Mouse (Mus musculus) heart, adult 2 months (tissue): ENCODE data around the gene Cep250. TPM values are rescaled to one million over a fixed set of nuclear protein-coding genes. Genes with fewer than 3 reads are reported as not detected.
A peak's percentile ranks its signal among the peaks of the same experiment; 100 is the strongest.

Experiments used
- DNase-seq, 2 experiments: peaks; one replicate each; pipeline ENCODE4 v3.0.0; 2021
- H3K27ac ChIP-seq: fragments of 200-600 bp; 2 replicates; pipeline ENCODE4 v1.8.1; 2022
- H3K27me3 ChIP-seq: fragments of 200-500 bp; 2 replicates; pipeline ENCODE4 v1.6.1; 2012; ENCODE audit warnings: mild to moderate bottlenecking, low read length, inconsistent platforms, mixed read lengths; ENCODE audit not compliant: control insufficient read depth, insufficient read depth
- H3K36me3 ChIP-seq: fragments of 200-500 bp; 2 replicates; pipeline ENCODE4 v1.6.1; 2012; ENCODE audit warnings: low read length, inconsistent platforms; ENCODE audit not compliant: control insufficient read depth, insufficient read depth
- H3K4me1 ChIP-seq: fragments of 200-500 bp; 2 replicates; pipeline ENCODE4 v1.6.1; 2011; ENCODE audit warnings: low read length; ENCODE audit not compliant: control insufficient read depth, insufficient read depth
- H3K4me3 ChIP-seq: fragments of 200-600 bp; 2 replicates; pipeline ENCODE4 v1.8.1; 2022
- H3K79me2 ChIP-seq: fragments of 200-500 bp; replicated peaks from 2 replicates; pipeline ENCODE4 v1.6.1; 2012; ENCODE audit warnings: mild to moderate bottlenecking, inconsistent platforms, low read length, moderate library complexity, mixed read lengths; ENCODE audit not compliant: control insufficient read depth, insufficient read depth
- H3K9ac ChIP-seq: fragments of 200-500 bp; 2 replicates; pipeline ENCODE4 v1.6.1; 2012; ENCODE audit warnings: low read depth, mild to moderate bottlenecking, control low read depth, inconsistent platforms, low read length, mixed read lengths
- CTCF ChIP-seq: fragments of 200-600 bp; IDR thresholded peaks from 2 replicates; pipeline ENCODE4 v1.8.1; 2022; ENCODE audit warnings: antibody characterized with exemption, mild to moderate bottlenecking, moderate library complexity
- EP300 ChIP-seq: fragments of 200-500 bp; IDR thresholded peaks from 2 replicates; pipeline ENCODE4 v1.6.1; 2011; ENCODE audit warnings: low read depth, low read length, control low read depth; ENCODE audit not compliant: insufficient read depth
- POLR2A ChIP-seq: fragments of 200-500 bp; IDR thresholded peaks from 2 replicates; pipeline ENCODE4 v1.6.1; 2011; ENCODE audit warnings: mild to moderate bottlenecking, low read depth, low read length, control low read depth; ENCODE audit not compliant: insufficient read depth
- WGBS: fragments of 180-500 bp; shearing (Covaris S2); methylation state at CpG from one replicate; pipeline ENCODE4 v1.1.7; 2018; 5-methylcytosine and 5-hydroxymethylcytosine counted together
- intact Hi-C: fragments of 180-260 bp; cut with DNase I; formaldehyde crosslinking; loops from one replicate; pipeline ENCODE4 v1.15.1; 2025
- polyA plus RNA-seq: library from polyadenylated mRNA; depleted of rRNA; stranded (reverse); fragments of >200 nt; gene quantifications from 2 replicates; pipeline ENCODE4 v1.2.3, GENCODE M21; 2012
- total RNA-seq, 2 experiments: library from RNA; stranded (reverse); gene quantifications; 2 replicates each; pipeline ENCODE4 v1.2.3; 2021

Cep250 gene
- total and polyA plus RNA-seq, 3 experiments, result 2.8 to 7.4 (median 5.3) TPM

DNA sequence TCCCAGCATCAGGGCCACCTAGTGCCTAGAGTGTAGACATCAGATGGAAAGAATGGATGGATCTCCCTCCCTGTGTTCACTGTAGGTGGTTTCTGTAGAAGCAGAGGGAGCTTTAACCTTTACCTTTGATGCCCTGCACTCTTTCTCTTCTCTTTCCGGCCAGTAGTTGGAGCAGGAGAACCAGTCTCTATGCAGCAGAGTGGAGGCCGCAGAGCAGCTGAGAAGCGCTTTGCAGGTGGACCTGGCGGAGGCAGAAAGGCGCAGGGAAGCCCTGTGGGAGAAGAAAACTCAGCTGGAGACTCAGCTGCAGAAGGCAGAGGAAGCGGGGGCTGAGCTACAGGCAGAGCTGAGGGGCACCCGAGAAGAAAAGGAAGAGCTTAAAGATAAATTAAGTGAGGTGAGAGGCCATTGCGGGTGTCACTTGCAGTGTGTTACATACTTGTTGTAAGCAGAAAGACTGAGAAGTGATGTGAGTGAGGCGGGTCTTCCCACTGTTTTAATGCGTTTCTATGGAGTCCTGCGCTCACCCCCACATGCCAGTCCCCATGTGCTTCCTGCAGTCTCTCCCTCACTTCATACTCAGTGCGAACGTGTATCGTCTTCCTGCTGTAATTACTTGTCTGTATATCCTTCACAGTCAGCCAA, 18.0 kb downstream of the Cep250 start:
- DNase-seq, result no peak
- no peaks in the 10 kb centered on the region for H3K4me1 ChIP-seq
- 68% methylated on average over 14 of the region's 14 CpGs for WGBS
- H3K9ac ChIP-seq, result no peak overlapping the region
- intact Hi-C loops, result no loop called here
- no peaks in the 10 kb centered on the region for H3K36me3 ChIP-seq
- H3K27ac ChIP-seq, result no peak overlapping the region
- H3K4me3 ChIP-seq, result no peak overlapping the region
- H3K27me3 ChIP-seq, result no peaks in the 10 kb centered on the region
- no peaks in the 10 kb centered on the region for H3K79me2 ChIP-seq
- no peak for TF ChIP-seq CTCF
- TF ChIP-seq EP300, result no peak
- no peak for TF ChIP-seq POLR2A

DNA sequence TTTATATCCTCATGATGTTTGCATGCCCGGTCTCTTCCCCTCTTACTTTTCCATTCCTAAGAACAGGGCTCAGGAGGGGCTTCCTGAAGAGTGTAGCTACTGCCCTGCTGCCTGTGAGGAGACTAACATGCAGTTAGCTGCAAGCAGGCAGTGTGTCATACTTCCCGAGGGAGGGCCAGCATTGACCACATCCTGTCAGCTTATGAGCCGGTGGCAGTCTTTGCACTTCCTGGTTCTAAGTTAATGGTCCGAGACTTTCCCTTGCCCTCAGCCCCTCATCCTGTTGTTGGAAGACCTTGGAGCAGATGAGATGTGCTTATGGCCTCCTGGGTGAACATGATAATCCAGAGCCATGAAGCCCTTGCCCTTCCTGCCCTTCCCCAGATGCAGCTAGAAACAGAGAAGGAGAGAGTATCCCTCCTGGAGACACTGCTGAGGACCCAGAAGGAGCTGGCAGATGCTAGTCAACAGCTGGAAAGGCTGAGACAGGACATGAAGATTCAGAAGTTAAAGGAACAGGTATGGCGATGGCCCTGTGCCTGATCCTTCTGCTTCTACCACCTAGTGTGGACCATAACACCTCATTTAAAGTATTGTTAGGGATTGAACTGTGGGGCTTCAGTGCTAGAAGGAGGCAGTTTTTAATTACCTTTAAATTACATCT, 23.2 kb downstream of the Cep250 start:
- Histone ChIP-seq H3K36me3 (no peaks in the 10 kb centered on the region), H3K27ac (peak overlapping the region; percentile 67), H3K27me3 (no peaks in the 10 kb centered on the region), H3K9ac (peak overlapping the region; percentile 49), H3K4me1 (no peaks in the 10 kb centered on the region), H3K4me3 (peak overlapping the region; percentile 41), H3K79me2 (no peaks in the 10 kb centered on the region)
- intact Hi-C loops, result no loop called here
- TF ChIP-seq CTCF (no peak), POLR2A (0 out of 2 replicates have a peak, but pooled peaks have one; percentile 59), EP300 (no peak)
- WGBS, result 52% methylated on average over 5 of the region's 5 CpGs
- peak; percentile 58 to 69 for DNase-seq

DNA sequence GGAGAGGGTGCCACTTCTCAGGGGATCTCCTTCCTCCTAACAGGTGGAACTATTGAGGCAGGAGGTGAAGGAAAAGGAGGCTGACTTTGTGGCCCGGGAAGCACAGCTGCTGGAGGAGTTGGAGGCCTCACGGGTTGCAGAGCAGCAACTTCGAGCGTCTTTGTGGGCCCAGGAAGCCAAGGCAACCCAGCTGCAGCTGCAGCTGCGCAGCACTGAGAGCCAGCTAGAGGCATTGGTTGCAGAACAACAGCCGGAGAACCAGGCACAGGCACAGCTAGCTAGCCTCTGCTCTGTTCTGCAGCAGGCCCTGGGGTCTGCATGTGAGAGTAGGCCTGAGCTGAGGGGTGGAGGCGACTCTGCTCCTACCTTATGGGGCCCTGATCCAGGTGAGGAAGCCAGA, 29.5 kb downstream of the Cep250 start:
- TF ChIP-seq CTCF (no peak), EP300 (no peak), POLR2A (no peak)
- intact Hi-C loops, result no loop called here
- H3K9ac ChIP-seq, result no peak overlapping the region
- H3K27me3 ChIP-seq, result no peaks in the 10 kb centered on the region
- H3K79me2 ChIP-seq, result no peaks in the 10 kb centered on the region
- H3K4me3 ChIP-seq, result no peak overlapping the region
- no peaks in the 10 kb centered on the region for H3K36me3 ChIP-seq
- DNase-seq, result no peak
- no peaks in the 10 kb centered on the region for H3K4me1 ChIP-seq
- 93% methylated on average over 7 of the region's 7 CpGs for WGBS
- H3K27ac ChIP-seq, result no peak overlapping the region

DNA sequence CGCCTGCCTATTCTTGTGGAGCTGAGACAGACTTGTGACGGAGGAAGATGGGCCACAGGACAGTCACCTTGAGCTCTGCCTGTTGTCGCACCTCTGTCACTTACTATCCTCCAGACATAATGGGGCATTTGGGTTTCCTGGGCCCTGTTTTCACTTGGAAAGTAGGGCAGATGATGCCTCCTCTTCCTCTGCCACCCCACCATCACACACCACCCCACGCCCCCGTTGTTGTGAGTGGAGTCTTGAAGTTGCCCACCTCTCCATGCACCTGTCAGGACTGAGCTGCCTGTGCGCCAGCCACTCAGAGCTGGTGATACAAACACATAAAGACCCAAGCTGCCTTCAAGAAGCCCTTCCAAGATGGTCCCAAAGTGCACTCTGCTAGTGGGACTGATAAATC, 30.9 kb downstream of the Cep250 start:
- H3K36me3 ChIP-seq, result no peaks in the 10 kb centered on the region
- no peak overlapping the region for H3K4me3 ChIP-seq
- DNase-seq, result no peak
- no peak overlapping the region for H3K27ac ChIP-seq
- intact Hi-C loops, result no loop called here
- no peaks in the 10 kb centered on the region for H3K4me1 ChIP-seq
- no peak overlapping the region for H3K9ac ChIP-seq
- 97% methylated on average over 6 of the region's 6 CpGs for WGBS
- H3K27me3 ChIP-seq, result no peaks in the 10 kb centered on the region
- no peak for TF ChIP-seq POLR2A
- no peak for TF ChIP-seq EP300
- TF ChIP-seq CTCF, result no peak
- no peaks in the 10 kb centered on the region for H3K79me2 ChIP-seq

DNA sequence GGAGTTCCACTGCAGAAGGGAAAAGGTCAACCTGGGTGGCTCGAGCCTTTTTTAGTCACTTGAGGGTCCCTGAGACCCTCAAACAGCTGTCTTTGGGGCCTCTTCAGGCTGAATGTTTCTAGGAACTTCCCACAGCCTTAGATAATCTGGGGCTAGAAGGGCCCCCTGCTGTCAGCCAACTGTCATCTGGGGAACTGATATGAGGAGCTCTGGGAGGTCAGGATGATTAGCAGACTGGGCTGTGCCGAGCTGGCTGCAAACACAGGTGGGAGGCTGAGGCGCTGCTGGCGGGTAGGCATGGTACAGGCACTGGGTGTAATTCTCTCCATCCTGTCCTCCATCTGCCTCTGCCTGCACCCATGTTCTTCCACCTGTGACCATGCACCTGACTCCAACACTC, 32.8 kb downstream of the Cep250 start:
- no peak for TF ChIP-seq CTCF
- no peak for TF ChIP-seq EP300
- TF ChIP-seq POLR2A, result no peak
- Histone ChIP-seq H3K36me3 (no peaks in the 10 kb centered on the region), H3K4me1 (no peaks in the 10 kb centered on the region), H3K27ac (no peak overlapping the region), H3K27me3 (no peaks in the 10 kb centered on the region), H3K4me3 (no peak overlapping the region), H3K9ac (no peak overlapping the region), H3K79me2 (no peaks in the 10 kb centered on the region)
- WGBS, result 74% methylated on average over 4 of the region's 4 CpGs
- DNase-seq, result no peak
- intact Hi-C loops, result no loop called here

DNA sequence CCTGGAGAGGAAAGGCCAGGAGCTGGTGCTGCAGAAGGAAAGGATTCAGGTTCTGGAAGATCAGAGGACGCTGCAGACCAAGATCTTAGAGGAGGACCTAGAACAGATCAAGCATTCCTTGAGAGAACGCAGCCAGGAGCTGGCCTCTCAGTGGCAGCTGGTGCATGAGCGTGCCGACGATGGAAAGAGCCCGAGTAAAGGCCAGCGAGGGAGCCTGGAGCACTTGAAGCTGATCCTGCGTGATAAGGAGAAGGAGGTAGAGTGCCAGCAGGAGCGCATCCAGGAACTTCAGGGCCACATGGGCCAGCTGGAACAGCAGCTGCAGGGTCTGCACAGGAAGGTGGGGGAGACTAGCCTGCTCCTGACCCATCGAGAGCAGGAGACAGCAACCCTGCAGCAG, 34.9 kb downstream of the Cep250 start:
- DNase-seq, result no peak
- WGBS, result 80% methylated on average over 10 of the region's 10 CpGs

More for the DNA sequence above, 34.9 kb downstream of the Cep250 start:
- intact Hi-C loops, result no loop called here
- no peak overlapping the region for H3K4me3 ChIP-seq
- no peaks in the 10 kb centered on the region for H3K4me1 ChIP-seq
- no peaks in the 10 kb centered on the region for H3K36me3 ChIP-seq
- TF ChIP-seq EP300 (no peak), POLR2A (no peak), CTCF (no peak)
- no peak overlapping the region for H3K27ac ChIP-seq
- no peak overlapping the region for H3K9ac ChIP-seq
- no peaks in the 10 kb centered on the region for H3K27me3 ChIP-seq
- no peaks in the 10 kb centered on the region for H3K79me2 ChIP-seq
